In the genomic region with DNA sequence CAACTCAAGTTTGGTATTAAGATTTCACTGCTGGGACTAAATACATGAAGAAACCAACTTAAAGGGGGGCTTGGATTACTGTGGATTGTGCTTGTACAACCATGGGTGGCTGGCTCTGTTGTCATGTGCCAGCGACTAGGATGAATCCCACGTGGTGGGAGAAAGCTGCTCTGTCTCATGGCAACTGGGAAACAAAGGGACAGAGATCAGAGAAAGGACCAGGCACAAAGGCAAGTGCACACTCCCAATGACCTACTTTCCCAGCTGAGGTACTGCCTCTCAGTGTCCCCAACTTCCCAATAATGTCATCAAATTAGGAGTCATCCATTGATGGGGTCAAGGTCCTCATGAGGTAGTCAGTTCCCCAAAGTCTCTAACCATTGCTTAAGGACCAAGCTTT, we compare ENCODE assay signal across 14 mouse cellular contexts.
"Had no signal": no experiment of that assay in that cellular context is flagged by ENCODE, and none has a peak within 500 bp of the region (broad histone marks: within the 10 kb centered on the region; RNA-seq: fewer than 3 reads in every experiment).

No protein-coding gene starts in this region.

- H3K27ac ChIP-seq: kidney, postnatal 0 days; liver, embryonic 14.5 days; neural tube, embryonic 12.5 days had no signal

- H3K4me2 ChIP-seq: limb, embryonic 13.5 days; neural tube, embryonic 12.5 days had no signal

- ATAC-seq: intestine, embryonic 16.5 days had no signal

- H3K27me3 ChIP-seq: limb, embryonic 13.5 days; neural tube, embryonic 12.5 days had no signal

- H3K9me3 ChIP-seq: limb, embryonic 13.5 days; neural tube, embryonic 12.5 days had no signal

- H3K36me3 ChIP-seq: limb, embryonic 13.5 days; neural tube, embryonic 12.5 days had no signal

- DNase-seq: kidney, adult 8-10 months; kidney, postnatal 36 days; lung, adult 18-20 months; right cerebral cortex, adult 18-20 months; right cerebral cortex, postnatal 25 days; thymus, adult 18-20 months; thymus, postnatal 14 days had no signal

- H3K9ac ChIP-seq: limb, embryonic 13.5 days; liver, embryonic 14.5 days; neural tube, embryonic 12.5 days had no signal

- H3K4me3 ChIP-seq: layer of hippocampus, adult 2 months; limb, embryonic 13.5 days; myocyte; neural tube, embryonic 12.5 days had no signal
